Mouse (Mus musculus): ENCODE data around the gene Bcl11a. TPM values are rescaled to one million over a fixed set of nuclear protein-coding genes. Genes with fewer than 3 reads are reported as not detected.

The Bcl11a gene
- polyA plus RNA-seq (2014; fragmentation: Nextera tagmentation; extraction: Ambion mirVana) = 42.5 and 44.1 TPM in 2 replicates

DNA sequence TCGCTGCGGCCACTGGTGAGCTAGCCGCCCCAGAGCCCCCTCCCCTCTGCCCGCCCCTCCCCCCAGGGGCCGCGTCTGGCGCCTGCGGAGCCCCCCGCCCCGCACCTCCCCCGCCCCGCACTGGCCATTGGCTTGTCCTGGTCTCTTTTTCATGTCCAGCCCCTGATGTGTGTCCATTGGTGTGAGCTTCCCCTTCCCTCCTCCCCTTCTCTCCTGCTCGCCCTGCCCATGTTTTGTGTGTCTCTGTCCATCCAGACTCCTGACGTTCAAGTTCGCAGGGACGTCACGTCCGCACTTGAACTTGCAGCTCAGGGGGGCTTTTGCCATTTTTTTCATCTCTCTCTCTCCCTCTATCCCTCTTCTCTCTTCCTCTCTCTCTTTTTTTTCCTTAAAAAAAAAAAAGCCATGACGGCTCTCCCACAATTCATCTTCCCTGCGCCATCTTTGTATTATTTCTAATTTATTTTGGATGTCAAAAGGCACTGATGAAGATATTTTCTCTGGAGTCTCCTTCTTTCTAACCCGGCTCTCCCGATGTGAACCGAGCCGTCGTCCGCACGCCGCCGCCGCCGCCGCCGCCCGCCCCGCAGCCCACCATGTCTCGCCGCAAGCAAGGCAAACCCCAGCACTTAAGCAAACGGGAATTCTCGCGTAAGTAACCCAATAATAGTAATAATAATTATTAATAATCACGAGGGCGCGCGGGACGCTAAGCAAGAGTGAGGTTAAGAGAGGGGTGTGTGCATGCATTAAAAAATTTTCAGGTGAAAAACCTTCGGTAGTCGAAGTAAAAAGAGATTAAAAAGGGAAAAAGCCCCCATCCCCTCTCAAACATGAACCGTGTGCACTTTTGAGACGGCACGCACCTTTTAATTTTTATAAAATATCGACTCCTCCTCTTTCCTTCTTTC is at the start of gene Bcl11a:
Gene Bcl11a (plus strand): TSS at position 262 of the 911 bp plus-strand sequence.
- H3K4me1 ChIP-seq (ENCODE audit: control insufficient read depth, insufficient read depth, low read length) = peaks cover 19% of the 10 kb centered on the region
- under 1% methylated on average over 40 of the region's 51 CpGs for WGBS
- H3K27ac ChIP-seq (ENCODE audit: low read depth, low read length) = peak within 1 kb of the TSS; percentile 92
- H3K36me3 ChIP-seq (ENCODE audit: control insufficient read depth, insufficient read depth, low read length) = no peaks in the 10 kb centered on the region
- peak within 1 kb of the TSS; percentile 100 for H3K4me2 ChIP-seq
- peak within 1 kb of the TSS; percentile 77 for H3K4me3 ChIP-seq (ENCODE audit: low read depth, low read length)
- H3K27me3 ChIP-seq (ENCODE audit: control insufficient read depth, insufficient read depth, low read length) = peaks cover 3% of the 10 kb centered on the region
- ATAC-seq (ENCODE audit: low FRiP score) = peak; percentile 85
- H3K9ac ChIP-seq (ENCODE audit: low read length) = peak within 1 kb of the TSS; percentile 93
- H3K9me3 ChIP-seq (ENCODE audit: control insufficient read depth, low read length) = no peaks in the 10 kb centered on the region
- DNase-seq (ENCODE audit: low spot score, missing footprints) = peak; percentile 98

DNA sequence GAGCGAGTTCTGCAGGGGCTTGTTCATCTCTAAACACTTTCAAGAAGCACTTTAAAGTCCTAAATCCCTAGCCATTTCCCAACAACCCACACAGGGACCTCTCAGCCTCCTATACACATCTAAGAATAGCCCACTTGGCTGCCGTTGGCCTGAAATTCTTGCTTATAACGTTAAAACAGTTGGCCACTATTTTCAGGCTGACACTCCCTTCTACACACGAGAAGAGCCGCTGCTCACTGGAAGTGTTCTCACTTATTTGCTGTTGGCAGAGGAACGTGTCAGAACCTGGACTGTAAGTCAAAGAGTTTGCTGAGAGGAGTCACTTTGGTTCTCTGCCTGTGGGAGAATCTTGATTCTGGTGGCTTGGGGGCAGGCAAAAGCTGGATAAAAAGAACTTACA is 33.8 kb upstream of the Bcl11a start:
- WGBS = 84% methylated on average over 6 of the region's 6 CpGs
- ATAC-seq (ENCODE audit: low FRiP score) (no peak), DNase-seq (ENCODE audit: low spot score, missing footprints) (no peak)
- Histone ChIP-seq H3K9me3 (ENCODE audit: control insufficient read depth, low read length) (no peaks in the 10 kb centered on the region), H3K27ac (ENCODE audit: low read depth, low read length) (no peak overlapping the region), H3K4me2 (no peak overlapping the region), H3K27me3 (ENCODE audit: control insufficient read depth, insufficient read depth, low read length) (no peaks in the 10 kb centered on the region), H3K9ac (ENCODE audit: low read length) (no peak overlapping the region), H3K36me3 (ENCODE audit: control insufficient read depth, insufficient read depth, low read length) (no peaks in the 10 kb centered on the region), H3K4me3 (ENCODE audit: low read depth, low read length) (no peak overlapping the region), H3K4me1 (ENCODE audit: control insufficient read depth, insufficient read depth, low read length) (no peaks in the 10 kb centered on the region)

- DNase-seq (ENCODE audit: low spot score, missing footprints) = peak; percentile 98
- H3K27me3 ChIP-seq (ENCODE audit: control insufficient read depth, insufficient read depth, low read length) = no peaks in the 10 kb centered on the region
- no peak overlapping the region for H3K27ac ChIP-seq (ENCODE audit: low read depth, low read length)
- H3K9ac ChIP-seq (ENCODE audit: low read length) = peak overlapping the region; percentile 65
- H3K36me3 ChIP-seq (ENCODE audit: control insufficient read depth, insufficient read depth, low read length) = no peaks in the 10 kb centered on the region
- peaks cover 2% of the 10 kb centered on the region; the same call in 1 of the 2 replicates for H3K4me1 ChIP-seq (ENCODE audit: control insufficient read depth, insufficient read depth, low read length)
- peak; percentile 95 for ATAC-seq (ENCODE audit: low FRiP score)
- peak overlapping the region; percentile 41 for H3K4me3 ChIP-seq (ENCODE audit: low read depth, low read length)
- H3K4me2 ChIP-seq = peak overlapping the region; percentile 54
- no peaks in the 10 kb centered on the region for H3K9me3 ChIP-seq (ENCODE audit: control insufficient read depth, low read length)
- WGBS = 4% methylated on average over 28 of the region's 28 CpGs
These were observed 28.4 kb upstream of the Bcl11a start for GRCm38 (mm10) chr11:24049226-24050031.

- peaks cover 2% of the 10 kb centered on the region; the same call in 1 of the 2 replicates for H3K4me1 ChIP-seq (ENCODE audit: control insufficient read depth, insufficient read depth, low read length)
- ATAC-seq (ENCODE audit: low FRiP score) = no peak
- no peaks in the 10 kb centered on the region for H3K36me3 ChIP-seq (ENCODE audit: control insufficient read depth, insufficient read depth, low read length)
- no peaks in the 10 kb centered on the region for H3K9me3 ChIP-seq (ENCODE audit: control insufficient read depth, low read length)
- no peak overlapping the region for H3K4me3 ChIP-seq (ENCODE audit: low read depth, low read length)
- H3K4me2 ChIP-seq = no peak overlapping the region
- H3K27ac ChIP-seq (ENCODE audit: low read depth, low read length) = no peak overlapping the region
- peak overlapping the region; percentile 65; the same call in 1 of the 2 replicates for H3K9ac ChIP-seq (ENCODE audit: low read length)
- H3K27me3 ChIP-seq (ENCODE audit: control insufficient read depth, insufficient read depth, low read length) = no peaks in the 10 kb centered on the region
- DNase-seq (ENCODE audit: low spot score, missing footprints) = no peak
- 82% methylated on average over 11 of the region's 11 CpGs for WGBS
These were observed 27.7 kb upstream of the Bcl11a start for GRCm38 (mm10) chr11:24050032-24050757.

DNA sequence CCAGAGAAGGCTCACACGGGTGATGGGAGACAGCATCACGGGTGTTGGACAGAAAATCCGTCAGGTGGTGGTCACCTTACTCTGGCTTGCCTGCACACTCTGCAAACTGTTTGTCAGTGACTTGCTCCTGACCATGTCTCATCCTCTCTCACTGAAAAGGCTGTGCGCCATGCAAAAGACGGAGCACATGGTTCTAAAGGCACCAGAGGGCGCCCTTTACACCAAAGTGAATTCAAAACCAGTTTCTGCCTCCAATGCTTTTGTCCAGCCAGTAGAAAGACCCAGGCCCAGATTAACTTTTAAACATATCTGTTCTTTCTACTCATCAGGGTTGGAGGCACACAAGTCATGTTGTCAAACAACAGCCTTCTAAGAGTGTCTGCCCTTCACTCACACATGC is 25.0 kb upstream of the Bcl11a start:
- 65% methylated on average over 6 of the region's 6 CpGs for WGBS
- Histone ChIP-seq H3K4me2 (no peak overlapping the region), H3K9ac (ENCODE audit: low read length) (no peak overlapping the region), H3K27ac (ENCODE audit: low read depth, low read length) (no peak overlapping the region), H3K4me3 (ENCODE audit: low read depth, low read length) (no peak overlapping the region), H3K9me3 (ENCODE audit: control insufficient read depth, low read length) (no peaks in the 10 kb centered on the region), H3K27me3 (ENCODE audit: control insufficient read depth, insufficient read depth, low read length) (no peaks in the 10 kb centered on the region), H3K36me3 (ENCODE audit: control insufficient read depth, insufficient read depth, low read length) (no peaks in the 10 kb centered on the region), H3K4me1 (ENCODE audit: control insufficient read depth, insufficient read depth, low read length) (peaks cover 2% of the 10 kb centered on the region; the same call in 1 of the 2 replicates)
- DNase-seq (ENCODE audit: low spot score, missing footprints) (no peak), ATAC-seq (ENCODE audit: low FRiP score) (no peak)

DNA sequence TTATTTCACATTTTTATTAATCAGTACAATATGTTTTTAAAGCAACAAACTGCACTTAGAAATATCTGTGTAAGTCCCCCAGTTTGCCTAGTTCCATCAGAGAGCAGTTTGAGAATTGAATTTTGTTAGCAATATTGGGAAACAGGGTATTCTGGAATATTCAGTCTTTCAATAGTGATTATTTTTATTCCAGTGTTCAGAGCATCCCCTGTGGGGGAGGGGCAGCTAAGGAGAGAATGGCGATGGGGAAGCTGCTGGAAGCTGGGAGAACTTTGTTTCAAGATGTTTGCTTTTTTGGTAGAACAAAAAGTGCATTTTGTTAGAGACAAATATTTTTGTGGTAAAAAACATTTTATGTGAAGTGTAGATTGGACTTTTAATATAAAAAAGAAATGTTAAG is 18.7 kb upstream of the Bcl11a start:
- no peak for DNase-seq (ENCODE audit: low spot score, missing footprints)
- H3K4me3 ChIP-seq (ENCODE audit: low read depth, low read length) = no peak overlapping the region
- peaks cover 19% of the 10 kb centered on the region for H3K4me1 ChIP-seq (ENCODE audit: control insufficient read depth, insufficient read depth, low read length)
- H3K9ac ChIP-seq (ENCODE audit: low read length) = no peak overlapping the region
- ATAC-seq (ENCODE audit: low FRiP score) = no peak
- no peaks in the 10 kb centered on the region for H3K36me3 ChIP-seq (ENCODE audit: control insufficient read depth, insufficient read depth, low read length)
- H3K9me3 ChIP-seq (ENCODE audit: control insufficient read depth, low read length) = no peaks in the 10 kb centered on the region
- no peaks in the 10 kb centered on the region; the same call in none of the 2 replicates for H3K27me3 ChIP-seq (ENCODE audit: control insufficient read depth, insufficient read depth, low read length)
- WGBS = 3% methylated on average over 1 of the region's 1 CpGs
- no peak overlapping the region for H3K4me2 ChIP-seq
- no peak overlapping the region for H3K27ac ChIP-seq (ENCODE audit: low read depth, low read length)

GRCm38 (mm10) chr11:24060428-24060827 is 17.4 kb upstream of the Bcl11a start:
- DNase-seq (ENCODE audit: low spot score, missing footprints) (peak; percentile 92), ATAC-seq (ENCODE audit: low FRiP score) (peak; percentile 25)
- H3K4me2 ChIP-seq = peak overlapping the region; percentile 48
- H3K9me3 ChIP-seq (ENCODE audit: control insufficient read depth, low read length) = no peaks in the 10 kb centered on the region
- no peaks in the 10 kb centered on the region; the same call in none of the 2 replicates for H3K27me3 ChIP-seq (ENCODE audit: control insufficient read depth, insufficient read depth, low read length)
- H3K4me1 ChIP-seq (ENCODE audit: control insufficient read depth, insufficient read depth, low read length) = peaks cover 19% of the 10 kb centered on the region
- H3K36me3 ChIP-seq (ENCODE audit: control insufficient read depth, insufficient read depth, low read length) = no peaks in the 10 kb centered on the region
- under 1% methylated on average over 5 of the region's 5 CpGs for WGBS
- peak overlapping the region; percentile 17 for H3K4me3 ChIP-seq (ENCODE audit: low read depth, low read length)
- no peak overlapping the region for H3K27ac ChIP-seq (ENCODE audit: low read depth, low read length)
- H3K9ac ChIP-seq (ENCODE audit: low read length) = no peak overlapping the region; the same call in 1 of the 2 replicates

DNA sequence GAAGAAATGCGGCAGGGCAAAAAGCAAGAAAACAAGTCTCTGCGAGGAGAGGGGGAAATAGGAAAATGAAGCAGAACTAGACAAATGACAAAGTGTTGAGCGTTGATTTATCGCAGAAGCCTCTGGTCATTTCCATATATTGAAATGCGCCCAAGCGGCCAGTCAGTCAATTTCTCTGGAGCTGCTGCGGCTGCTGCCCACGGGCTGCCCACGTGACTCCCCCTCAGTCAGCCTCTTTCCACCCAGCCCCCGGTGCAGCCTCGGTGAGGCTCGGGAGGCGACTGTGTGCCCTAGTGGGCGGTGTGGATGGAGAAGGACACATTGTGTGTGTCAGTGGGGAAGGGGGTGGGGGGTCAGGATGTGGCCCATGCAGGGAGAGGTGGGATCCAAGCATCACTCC is 16.0 kb upstream of the Bcl11a start:
- Histone ChIP-seq H3K9me3 (ENCODE audit: control insufficient read depth, low read length) (no peaks in the 10 kb centered on the region), H3K27ac (ENCODE audit: low read depth, low read length) (no peak overlapping the region), H3K27me3 (ENCODE audit: control insufficient read depth, insufficient read depth, low read length) (no peaks in the 10 kb centered on the region; the same call in none of the 2 replicates), H3K36me3 (ENCODE audit: control insufficient read depth, insufficient read depth, low read length) (no peaks in the 10 kb centered on the region), H3K4me1 (ENCODE audit: control insufficient read depth, insufficient read depth, low read length) (peaks cover 19% of the 10 kb centered on the region), H3K4me3 (ENCODE audit: low read depth, low read length) (peak overlapping the region; percentile 23), H3K9ac (ENCODE audit: low read length) (peak overlapping the region; percentile 42), H3K4me2 (peak overlapping the region; percentile 62)
- ATAC-seq (ENCODE audit: low FRiP score) (peak; percentile 84), DNase-seq (ENCODE audit: low spot score, missing footprints) (peak; percentile 89)
- 3% methylated on average over 14 of the region's 14 CpGs for WGBS
